Mouse (Mus musculus) cerebellum, adult 2 months (tissue): Measurements from ENCODE around the gene Gm44790.
"Not testable (repeated sequence)": the region's sequence is repeated elsewhere in the genome, so short reads cannot be mapped to it uniquely, and the experiment has no call there.

Experiments
- CTCF ChIP-seq: fragments of 200-500 bp; IDR thresholded peaks from 2 replicates; pipeline ENCODE4 v1.5.1; 2011; ENCODE audit warnings: low read depth, mild to moderate bottlenecking, control low read depth, low read length, moderate library complexity, borderline replicate concordance; ENCODE audit not compliant: insufficient read depth
- POLR2A ChIP-seq: fragments of 200-500 bp; IDR thresholded peaks from 2 replicates; pipeline ENCODE4 v1.6.1; 2011; ENCODE audit warnings: low read length, control low read depth, borderline replicate concordance; ENCODE audit not compliant: insufficient read depth

- not testable (repeated sequence) for TF ChIP-seq CTCF, POLR2A
Observed at GRCm38 (mm10) chr6:86380112-86380511, 46.3 kb upstream of the Gm44790 start.
